Mouse (Mus musculus): Measurements from ENCODE around the gene Fam205a3. TPM values are rescaled to one million over a fixed set of nuclear protein-coding genes. Genes with fewer than 3 reads are reported as not detected.
"Not testable (repeated sequence)": the region's sequence is repeated elsewhere in the genome, so short reads cannot be mapped to it uniquely, and the experiment has no call there.

Fam205a3 gene
- under 1 TPM in 1 of 2 experiments, not detected in 1; 0.08 TPM for total RNA-seq (2021)

GRCm38 (mm10) chr4:42318034-42318433 lies at the start of gene Fam205a3:
Fam205a3 (plus strand) TSS chr4:42318334.
- intact Hi-C loops (cut with DNase I): not testable (repeated sequence)

DNA sequence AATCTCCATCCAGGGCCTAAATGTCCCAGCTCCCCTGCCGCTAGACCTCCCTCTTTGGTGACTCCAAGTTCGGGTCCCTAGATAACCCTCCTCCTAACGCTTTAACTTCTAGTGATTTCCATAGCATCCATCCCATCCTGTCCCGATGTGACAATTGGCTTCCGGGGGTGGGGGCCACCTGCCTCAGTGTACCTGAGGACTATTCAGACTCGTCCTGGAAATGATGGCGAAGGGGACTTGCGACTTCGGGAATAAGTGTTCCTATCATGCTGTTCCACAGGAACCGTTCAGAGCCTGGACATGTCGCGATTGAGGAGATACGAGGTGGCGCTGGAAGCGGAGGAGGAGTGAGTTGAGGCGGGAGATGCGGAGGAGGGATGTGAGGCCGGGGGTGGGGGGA lies 24.2 kb upstream of the Fam205a3 start, which contains the start of gene Gm21953:
Gm21953 (plus strand) TSS at position 301 of the 400 bp plus-strand sequence.
- intact Hi-C loops (cut with DNase I); DNase-seq (ENCODE audit: low spot score): not testable (repeated sequence)

More at GRCm38 (mm10) chr4:42318034-42318433, at the start of gene Fam205a3:
- not testable (repeated sequence) for DNase-seq (ENCODE audit: low spot score)

Other genes with a start within 250 kb of the Fam205a3 start
- not detected for gene Gm3893, start 227.1 kb upstream of the Fam205a3 start, total RNA-seq (2021)
- gene Gm13304, start 203.5 kb upstream of the Fam205a3 start, total RNA-seq (2021): 10 to 100 TPM; 25.8 to 31.6 TPM
- gene Gm13306, start 164.9 kb upstream of the Fam205a3 start, total RNA-seq (2021): not detected
- not detected for gene Gm13305, start 149.7 kb upstream of the Fam205a3 start, total RNA-seq (2021)
- under 1 TPM in 1 of 2 experiments, not detected in 1; 0.14 TPM for gene Gm10600, start 77.7 kb upstream of the Fam205a3 start, total RNA-seq (2021)
- gene Ccl21b, start 62.6 kb upstream of the Fam205a3 start, total RNA-seq (2021): not detected
- not detected for gene Gm21953, start 24.1 kb upstream of the Fam205a3 start, total RNA-seq (2021)
- gene Gm21586, start 121.0 kb downstream of the Fam205a3 start, total RNA-seq (2021): not detected
- gene Gm2163, start 148.4 kb downstream of the Fam205a3 start, total RNA-seq (2021): not detected
- under 1 TPM in 1 of 2 experiments, not detected in 1; 0.08 TPM for gene Fam205a2, start 209.8 kb downstream of the Fam205a3 start, total RNA-seq (2021)